Mouse (Mus musculus): ENCODE measurements around the gene Bcl6. TPM values are rescaled to one million over a fixed set of nuclear protein-coding genes. Genes with fewer than 3 reads are reported as not detected.

Gene Bcl6
- total RNA-seq, 2 experiments from 2014 or later = 24.6 to 68.8 TPM

DNA sequence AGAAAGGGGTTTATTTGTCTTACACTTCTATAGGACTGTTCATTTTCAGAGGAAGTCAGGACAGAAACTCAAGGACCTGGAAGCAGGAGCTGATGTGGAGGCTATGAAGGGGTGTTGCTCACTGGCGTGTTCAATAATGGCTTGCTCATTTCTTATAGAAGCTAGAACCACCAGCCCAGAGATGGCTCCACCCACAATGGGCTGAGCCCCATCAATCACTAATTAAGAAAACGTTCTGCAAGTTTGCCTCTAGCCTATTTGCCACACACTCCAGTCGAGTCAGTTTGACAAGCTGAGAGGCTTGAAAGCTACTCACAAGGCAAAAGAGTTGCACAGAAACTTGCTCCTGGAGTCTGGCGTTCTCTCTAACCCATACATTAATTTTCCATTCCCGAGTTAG lies 67.0 kb downstream of the Bcl6 start:
- DNase-seq = no peak

DNA sequence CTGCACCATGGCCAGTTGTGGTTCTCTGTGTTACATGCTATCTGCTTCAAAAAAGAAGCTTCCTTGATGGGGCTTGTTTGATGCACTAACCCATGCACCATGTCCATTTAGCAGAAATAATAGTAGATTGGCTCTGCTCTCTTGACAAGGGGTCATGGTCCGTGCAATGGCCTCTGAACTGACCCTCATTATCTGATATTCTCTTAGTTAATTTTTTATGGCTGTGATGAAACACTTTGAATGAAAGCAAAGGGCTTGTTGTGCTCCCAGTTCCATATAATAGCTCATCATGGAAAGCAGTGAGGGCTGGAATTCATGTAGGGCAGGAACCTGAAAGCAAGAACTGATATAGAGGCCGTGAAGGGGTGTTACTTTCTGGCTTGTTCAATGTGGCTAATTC lies 69.2 kb downstream of the Bcl6 start:
- no peak for DNase-seq

Other genes with a start within 250 kb of the Bcl6 start
- not detected for gene Sst, start 97.9 kb downstream of the Bcl6 start, total RNA-seq (2021)
- not detected for gene Rtp2, start 56.5 kb downstream of the Bcl6 start, total RNA-seq (2021)
- gene Gm37419, start 370 bp downstream of the Bcl6 start, total RNA-seq (2021) = not detected

All from adrenal gland, postnatal 36 days (tissue).